Mouse (Mus musculus): ENCODE data around the gene Gm49321.

Gm49321 gene

GRCm38 (mm10) chr12:73937353-73937752 lies at the start of gene Gm49321:
Gene Gm49321, plus strand, starts transcription at chr12:73937653.
- no peak for DNase-seq

- DNase-seq: no peak
Measured at GRCm38 (mm10) chr12:73888003-73888783, 49.3 kb upstream of the Gm49321 start.

GRCm38 (mm10) chr12:73889571-73889970 lies 47.9 kb upstream of the Gm49321 start:
- DNase-seq: peak in 1 of 2 experiments; percentile 16

GRCm38 (mm10) chr12:73890086-73890485 lies 47.4 kb upstream of the Gm49321 start:
- peak in 1 of 2 experiments; percentile 16 for DNase-seq

- peak; percentile 59 for DNase-seq
Measured at GRCm38 (mm10) chr12:73892616-73893015, 44.8 kb upstream of the Gm49321 start.

GRCm38 (mm10) chr12:73894838-73895237 lies 42.6 kb upstream of the Gm49321 start:
- DNase-seq: no peak

GRCm38 (mm10) chr12:73895674-73896073 lies 41.8 kb upstream of the Gm49321 start:
- no peak for DNase-seq

GRCm38 (mm10) chr12:73896471-73896870 lies 41.0 kb upstream of the Gm49321 start:
- DNase-seq: no peak

GRCm38 (mm10) chr12:73898281-73898680 lies 39.2 kb upstream of the Gm49321 start:
- DNase-seq: no peak

GRCm38 (mm10) chr12:73904133-73904934 lies 33.1 kb upstream of the Gm49321 start:
- DNase-seq: peak; percentile 32

- peak; percentile 49 to 84 for DNase-seq
Measured at GRCm38 (mm10) chr12:73905041-73905440, 32.4 kb upstream of the Gm49321 start.

- DNase-seq: no peak
Measured at GRCm38 (mm10) chr12:73905555-73905954, 31.9 kb upstream of the Gm49321 start.

- no peak for DNase-seq
Measured at GRCm38 (mm10) chr12:73907079-73907672, 30.3 kb upstream of the Gm49321 start.

- peak; percentile 98 to 99 for DNase-seq
Measured at GRCm38 (mm10) chr12:73907673-73908150, 29.7 kb upstream of the Gm49321 start.

GRCm38 (mm10) chr12:73908274-73909012 lies 29.0 kb upstream of the Gm49321 start:
- DNase-seq: peak; percentile 45 to 79

- no peak for DNase-seq
Measured at GRCm38 (mm10) chr12:73909013-73909575, 28.4 kb upstream of the Gm49321 start.

GRCm38 (mm10) chr12:73918479-73918878 lies 19.0 kb upstream of the Gm49321 start:
- no peak for DNase-seq

- DNase-seq: peak; percentile 43 to 63
Measured at GRCm38 (mm10) chr12:73930266-73930665, 7.2 kb upstream of the Gm49321 start.

GRCm38 (mm10) chr12:73931274-73931673 lies 6.2 kb upstream of the Gm49321 start:
- DNase-seq: peak in 1 of 2 experiments; percentile 58

- DNase-seq: no peak
Measured at GRCm38 (mm10) chr12:73934528-73934927, 2.9 kb upstream of the Gm49321 start.

- DNase-seq: no peak
Measured at GRCm38 (mm10) chr12:73939542-73939941, 2.1 kb downstream of the Gm49321 start.

- DNase-seq: no peak
Measured at GRCm38 (mm10) chr12:73948415-73948814, 11.0 kb downstream of the Gm49321 start.

All from kidney, postnatal 36 days (tissue).